Mouse (Mus musculus): ENCODE results near the gene Gm5622. TPM values are rescaled to one million over a fixed set of nuclear protein-coding genes. Genes with fewer than 3 reads are reported as not detected.
"Not testable (repeated sequence)": the region's sequence is repeated elsewhere in the genome, so short reads cannot be mapped to it uniquely, and the experiment has no call there.

The Gm5622 gene
- total RNA-seq (2021), result not detected
- long read RNA-seq, experiment 1, result 0 reads
- long read RNA-seq, experiment 2, result 0 reads

- no peak for DNase-seq (ENCODE audit: low spot score in 2 of 2)
Measured at GRCm38 (mm10) chr14:51552490-51552889, at the start of gene Gm5622. TSS of gene Gm5622 (plus strand) at chr14:51552790.

DNA sequence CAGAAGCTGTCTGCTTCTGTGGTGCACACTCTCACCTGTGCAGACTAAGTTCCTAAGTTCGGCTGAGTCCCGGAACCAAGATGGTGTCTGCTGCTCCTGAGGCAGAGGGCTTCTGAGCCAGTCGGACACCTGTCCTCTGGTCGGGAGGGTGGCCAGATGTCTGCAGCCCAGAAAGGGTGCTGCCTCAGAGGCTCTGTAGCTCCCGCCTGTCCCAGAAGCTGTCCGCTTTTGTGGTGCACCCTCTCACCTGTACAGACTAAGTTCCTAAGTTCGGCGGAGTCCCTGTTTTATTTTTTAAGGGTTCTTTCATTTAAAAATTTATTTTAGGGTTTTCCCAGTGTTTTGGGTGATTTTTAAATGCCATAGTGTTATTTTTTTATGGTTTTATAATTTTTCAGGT, 45.2 kb upstream of the Gm5622 start:
- no peak for DNase-seq (ENCODE audit: low spot score in 2 of 2)

GRCm38 (mm10) chr14:51573963-51574362, 21.4 kb downstream of the Gm5622 start, which contains the start of gene Gm17175:
TSS of gene Gm17175 (minus strand) at chr14:51574063.
- not testable (repeated sequence) for DNase-seq (ENCODE audit: low spot score in 2 of 2)

DNA sequence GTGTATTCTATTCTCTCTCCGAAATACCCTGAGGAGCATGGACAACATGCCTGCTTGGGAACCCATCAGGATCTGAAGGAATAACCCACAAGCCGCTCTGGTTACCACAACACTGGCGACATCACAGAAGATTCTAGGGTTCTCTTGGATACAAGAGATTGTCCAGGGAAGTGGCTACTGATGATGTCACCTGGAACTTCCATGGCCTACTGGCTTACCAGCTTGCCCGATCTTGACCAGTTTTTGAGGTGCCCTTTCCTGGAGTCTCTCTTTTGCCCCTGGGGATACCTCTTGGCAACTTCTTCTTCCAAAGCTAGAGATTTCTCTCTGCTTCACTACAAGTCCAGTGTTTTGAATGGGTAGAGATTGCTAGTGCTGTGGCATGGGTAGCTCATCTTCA, 39.4 kb downstream of the Gm5622 start, which contains the start of gene Gm17174:
Gene Gm17174 (minus strand): TSS at position 101 of the 400 bp plus-strand sequence.
- DNase-seq (ENCODE audit: low spot score in 2 of 2), result not testable (repeated sequence)

- no peak for DNase-seq (ENCODE audit: low spot score in 2 of 2)
Measured at GRCm38 (mm10) chr14:51611210-51611609, 58.6 kb downstream of the Gm5622 start, which contains the start of gene Gm17078. TSS of gene Gm17078 (minus strand) at chr14:51611310.

DNA sequence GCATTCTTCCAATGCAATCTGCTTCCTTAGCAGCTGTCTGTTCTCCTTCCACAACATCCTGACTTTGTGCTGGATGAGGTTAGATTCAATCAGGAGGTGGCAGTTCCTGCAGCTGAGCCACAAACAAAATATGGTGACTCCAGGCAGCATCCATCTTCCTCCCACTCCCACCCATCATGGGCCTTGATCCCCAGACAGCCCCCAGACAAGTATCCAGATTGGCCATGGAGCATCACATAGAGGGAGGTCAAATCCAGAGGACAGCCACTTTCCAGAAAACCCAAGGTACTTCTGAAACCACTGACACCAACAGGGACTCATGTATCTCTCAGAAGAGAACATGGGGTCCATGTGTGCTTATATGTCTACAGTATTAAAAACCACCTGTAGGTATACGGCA, 79.8 kb downstream of the Gm5622 start:
- not testable (repeated sequence) for DNase-seq (ENCODE audit: low spot score in 2 of 2)

- DNase-seq (ENCODE audit: low spot score in 2 of 2), result not testable (repeated sequence)
Measured at GRCm38 (mm10) chr14:51635566-51635965, 83.0 kb downstream of the Gm5622 start, which contains the start of gene Gm4181. TSS of gene Gm4181 (minus strand) at chr14:51635666.

- no peak for DNase-seq (ENCODE audit: low spot score in 2 of 2)
Measured at GRCm38 (mm10) chr14:51677269-51677668, 124.7 kb downstream of the Gm5622 start.

DNA sequence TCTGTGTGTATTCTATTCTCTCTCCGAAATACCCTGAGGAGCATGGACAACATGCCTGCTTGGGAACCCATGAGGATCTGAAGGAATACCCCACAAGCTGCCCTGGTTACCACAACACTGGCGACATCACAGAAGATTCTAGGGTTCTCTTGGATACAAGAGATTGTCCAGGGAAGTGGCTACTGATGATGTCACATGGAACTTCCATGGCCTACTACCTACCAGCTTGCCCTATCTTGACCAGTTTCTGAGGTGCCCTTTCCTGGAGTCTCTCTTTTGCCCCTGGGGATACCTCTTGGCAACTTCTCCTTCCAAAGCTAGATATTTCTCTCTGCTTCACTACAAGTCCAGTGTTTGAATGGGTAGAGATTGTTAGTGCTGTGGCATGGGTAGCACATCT, 142.8 kb downstream of the Gm5622 start, which contains the start of gene Gm17079:
Gene Gm17079 (minus strand): TSS at position 101 of the 400 bp plus-strand sequence.
- DNase-seq (ENCODE audit: low spot score in 2 of 2), result not testable (repeated sequence)

Other genes starting within 250 kb of the Gm5622 start
- not detected for gene Gm7247, start 191.0 kb upstream of the Gm5622 start, total RNA-seq (2021)
- not detected for gene Vmn2r88, start 142.0 kb upstream of the Gm5622 start, total RNA-seq (2021)
- gene Vmn2r89, start 100.9 kb upstream of the Gm5622 start, total RNA-seq (2021), result not detected
- gene Gm17175, start 21.3 kb downstream of the Gm5622 start, total RNA-seq (2021), result not detected
- gene Gm17174, start 39.3 kb downstream of the Gm5622 start, total RNA-seq (2021), result not detected
- not detected for gene Gm17078, start 58.5 kb downstream of the Gm5622 start, total RNA-seq (2021)
- not detected for gene Gm4181, start 82.9 kb downstream of the Gm5622 start, total RNA-seq (2021)
- gene Gm17079, start 142.7 kb downstream of the Gm5622 start, total RNA-seq (2021), result not detected
- not detected for gene Gm5800, start 164.4 kb downstream of the Gm5622 start, total RNA-seq (2021)
- not detected for gene Ang4, start 220.8 kb downstream of the Gm5622 start, total RNA-seq (2021)
- not detected for gene AY358078, start 247.3 kb downstream of the Gm5622 start, total RNA-seq (2021)

Measured in layer of hippocampus, postnatal 14 days (tissue).